8 mouse cellular contexts compared by ENCODE assay signal in genomic region chr10:26773541-26773940, GRCm38 (mm10). TPM values are rescaled to one million over a fixed set of nuclear protein-coding genes. Genes with fewer than 3 reads are reported as not detected.
DNase-seq lines count a peak whose midpoint lies in the region; ATAC-seq lines count a peak whose summit lies in the region.

No protein-coding gene starts in this region.

- H3K9ac ChIP-seq in heart, embryonic 12.5 days = peak overlapping the region; percentile 30; the same call in 1 of the 2 replicates
- H3K9ac ChIP-seq in midbrain, embryonic 14.5 days (replicated peaks; ENCODE audit: low read length) = no peak overlapping the region

- H3K36me3 ChIP-seq in heart, embryonic 12.5 days = no peaks in the 10 kb centered on the region
- no peaks in the 10 kb centered on the region for H3K36me3 ChIP-seq in forebrain, embryonic 10.5 days (replicated peaks)
- H3K36me3 ChIP-seq in midbrain, embryonic 14.5 days (ENCODE audit: control insufficient read depth, insufficient read depth, low read length) = no peaks in the 10 kb centered on the region

- peak overlapping the region; percentile 83 for H3K4me2 ChIP-seq in heart, embryonic 12.5 days
- H3K4me2 ChIP-seq in midbrain, embryonic 14.5 days (ENCODE audit: low read length) = peak overlapping the region; percentile 62

- no peak for ATAC-seq in heart, embryonic 12.5 days (ENCODE audit: insufficient number of reproducible peaks, low FRiP score)
- no peak for ATAC-seq in midbrain, embryonic 14.5 days (ENCODE audit: low FRiP score, low TSS enrichment)

- H3K27me3 ChIP-seq in heart, embryonic 12.5 days (replicated peaks) = no peaks in the 10 kb centered on the region
- H3K27me3 ChIP-seq in forebrain, embryonic 10.5 days (ENCODE audit: poor library complexity, severe bottlenecking) = peaks cover 8% of the 10 kb centered on the region; the same call in 1 of the 2 replicates
- H3K27me3 ChIP-seq in midbrain, embryonic 14.5 days (ENCODE audit: control insufficient read depth, insufficient read depth, low read length) = no peaks in the 10 kb centered on the region

- peak overlapping the region; percentile 79 for H3K4me3 ChIP-seq in heart, embryonic 12.5 days
- peak overlapping the region; percentile 63 for H3K4me3 ChIP-seq in forebrain, embryonic 10.5 days
- H3K4me3 ChIP-seq in midbrain, embryonic 14.5 days (replicated peaks; ENCODE audit: low read depth, low read length) = peak overlapping the region; percentile 42

- peak overlapping the region; percentile 98 for H3K27ac ChIP-seq in heart, embryonic 12.5 days (ENCODE audit: poor library complexity, severe bottlenecking)
- H3K27ac ChIP-seq in forebrain, embryonic 10.5 days = peak overlapping the region; percentile 86
- H3K27ac ChIP-seq in midbrain, embryonic 14.5 days (replicated peaks; ENCODE audit: low read depth, low read length) = peak overlapping the region; percentile 75; the same call in 1 of the 2 replicates

- no peaks in the 10 kb centered on the region for H3K9me3 ChIP-seq in heart, embryonic 12.5 days (replicated peaks)
- no peaks in the 10 kb centered on the region for H3K9me3 ChIP-seq in forebrain, embryonic 10.5 days
- H3K9me3 ChIP-seq in midbrain, embryonic 14.5 days (ENCODE audit: control insufficient read depth, low read length) = no peaks in the 10 kb centered on the region

- 59% methylated on average over 5 of the region's 5 CpGs for WGBS in heart, embryonic 12.5 days
- 20% methylated on average over 5 of the region's 5 CpGs for WGBS in forebrain, embryonic 10.5 days
- WGBS in midbrain, embryonic 14.5 days = 19% methylated on average over 5 of the region's 5 CpGs

- peaks cover 26% of the 10 kb centered on the region for H3K4me1 ChIP-seq in heart, embryonic 12.5 days (replicated peaks)
- peaks cover 26% of the 10 kb centered on the region for H3K4me1 ChIP-seq in forebrain, embryonic 10.5 days
- H3K4me1 ChIP-seq in midbrain, embryonic 14.5 days (ENCODE audit: control insufficient read depth, insufficient read depth, low read length) = peaks cover 14% of the 10 kb centered on the region

- no peak for DNase-seq in heart, postnatal 36 days
- DNase-seq in forebrain, embryonic 10.5 days (ENCODE audit: extremely low spot score, low spot score) = no peak
- peak; percentile 71 for DNase-seq in kidney, adult 9 months
- peak; percentile 13 for DNase-seq in midbrain, embryonic 14.5 days
- DNase-seq in spleen, adult 12 weeks (ENCODE audit: low spot score) = no peak
- DNase-seq in thymus, postnatal 36 days = no peak
- no peak for DNase-seq in thymus, postnatal 10 days (ENCODE audit: low spot score in 2 of 2)

- intact Hi-C loops in heart, postnatal 36 days (cut with DNase I) = loop anchor here (5.0 kb wide), 2 partner anchors 54 to 401 kb away; no protein-coding TSS in a partner anchor

RNA-seq across cellular contexts. Expression of gene Arhgap18, which starts 20.3 kb away (rescaled TPM):
- polyA plus RNA-seq in heart, embryonic 12.5 days (2016; fragmentation: Nextera tagmentation; extraction: Ambion mirVana) = 33.4 and 39.6 TPM in 2 replicates
- total RNA-seq in heart, postnatal 36 days (2021) = 10 to 100 TPM; 17.6 to 18.7 TPM
- 13.0 and 13.9 TPM in 2 replicates for polyA plus RNA-seq in forebrain, embryonic 10.5 days (2016; fragmentation: Nextera tagmentation; extraction: Ambion mirVana)
- 14.2 and 15.9 TPM in 2 replicates for polyA plus RNA-seq in midbrain, embryonic 14.5 days (2014; fragmentation: Nextera tagmentation; extraction: Ambion mirVana)

Comparison
In these comparisons a context has a peak if more than half of its experiments do, and no peak if none do; other contexts are left out.
1. DNase-seq: peak in kidney, adult 9 months (single experiment) and midbrain, embryonic 14.5 days (single experiment); none in heart, postnatal 36 days (0 of 2), forebrain, embryonic 10.5 days (single experiment), spleen, adult 12 weeks (single experiment), thymus, postnatal 36 days (0 of 2) and thymus, postnatal 10 days (0 of 2).
2. Peak in every context shown above with its lines, with median percentiles within 50 percentile points of each other: H3K27ac ChIP-seq and H3K4me3 ChIP-seq.